Mouse (Mus musculus) retina, adult 2 months (tissue): ENCODE data around the gene Coro2a.

Experiments used
- DNase-seq: peaks from one replicate; pipeline ENCODE4 v3.0.0-alpha.2; 2012; ENCODE audit warnings: low read depth, low spot score

Coro2a gene

DNA sequence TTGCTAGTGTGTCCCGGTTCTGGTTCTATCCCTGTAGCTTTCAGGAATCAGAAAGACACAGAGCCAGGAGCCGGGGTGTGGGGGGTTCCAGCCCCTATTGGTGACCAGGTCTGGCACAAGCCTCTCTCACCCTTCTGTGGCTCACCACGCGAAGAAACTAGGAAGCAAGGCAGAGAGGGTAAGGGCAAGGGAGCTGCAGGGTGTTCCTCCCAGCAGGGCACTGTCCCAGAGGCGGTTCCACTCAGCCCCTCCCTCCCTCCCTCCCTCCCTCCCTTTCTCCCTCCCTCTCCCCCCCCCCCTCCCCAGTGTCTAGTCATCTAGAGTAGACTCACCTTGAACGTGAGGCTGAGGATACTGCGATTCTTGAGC is 74.5 kb downstream of the Coro2a start:
- peak; percentile 40 for DNase-seq

- no peak for DNase-seq
Measured at GRCm38 (mm10) chr4:46526798-46527557, 75.0 kb downstream of the Coro2a start.

DNA sequence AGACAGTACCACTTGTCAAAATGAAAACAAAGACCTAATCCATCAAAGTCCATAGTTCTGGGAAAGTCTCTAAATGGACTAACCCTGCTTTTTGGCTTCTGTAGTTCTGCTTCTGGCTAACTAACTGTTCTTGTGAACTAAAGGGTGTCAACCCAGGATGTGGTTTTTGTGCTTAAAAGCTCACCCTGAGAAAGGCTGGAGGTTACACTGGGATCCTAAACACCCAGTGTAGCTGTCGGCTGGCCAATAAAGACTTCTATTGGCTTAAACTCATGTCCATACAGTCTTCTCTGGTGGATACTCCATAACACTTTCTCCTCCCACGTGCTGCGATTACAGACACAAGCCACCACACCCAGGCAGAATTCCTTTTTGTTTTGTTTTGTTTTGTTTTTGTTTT is 75.8 kb downstream of the Coro2a start:
- no peak for DNase-seq

DNA sequence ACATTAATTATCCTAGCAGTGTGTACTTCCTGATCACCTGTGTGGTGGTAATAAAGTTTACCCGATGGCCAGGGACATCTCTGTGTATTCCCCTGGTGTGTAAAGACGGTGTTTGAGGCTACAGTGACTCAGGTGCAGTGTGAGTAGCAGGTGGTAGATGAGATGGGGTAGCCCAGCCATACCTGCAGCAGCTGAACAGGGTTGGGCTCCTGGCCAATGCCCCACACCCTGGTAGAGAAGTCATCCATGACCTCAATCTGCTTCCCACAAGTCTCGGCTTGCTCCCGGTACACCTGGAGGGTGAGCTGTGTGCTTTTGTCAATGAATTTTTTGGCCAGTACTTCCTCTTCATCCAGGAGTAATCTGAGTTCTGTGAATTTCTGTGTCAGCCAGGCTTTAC is 78.7 kb downstream of the Coro2a start:
- no peak for DNase-seq

DNA sequence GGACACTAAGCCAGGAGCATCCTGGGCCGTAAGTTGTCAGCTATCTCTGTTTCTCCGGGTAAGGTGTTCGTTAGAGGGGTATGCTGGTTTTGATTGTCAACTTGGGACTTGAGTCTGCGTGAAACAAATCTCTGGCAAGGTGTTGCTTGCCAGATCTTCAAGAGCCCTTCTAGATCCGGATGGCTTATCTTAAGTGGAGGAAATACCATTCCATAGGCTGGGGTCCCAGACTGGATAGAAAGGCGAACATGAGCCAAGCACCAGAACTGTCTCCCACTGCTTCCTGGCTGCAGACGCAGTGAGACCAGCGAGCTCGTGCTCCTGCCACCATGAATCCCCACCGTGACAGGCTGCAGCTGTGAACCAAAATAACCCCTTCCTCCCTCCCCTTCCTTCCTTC is 80.5 kb downstream of the Coro2a start:
- no peak for DNase-seq

- no peak for DNase-seq
Measured at GRCm38 (mm10) chr4:46520491-46520890, 81.5 kb downstream of the Coro2a start.

- no peak for DNase-seq
Measured at GRCm38 (mm10) chr4:46507736-46508460, 94.1 kb downstream of the Coro2a start.

DNA sequence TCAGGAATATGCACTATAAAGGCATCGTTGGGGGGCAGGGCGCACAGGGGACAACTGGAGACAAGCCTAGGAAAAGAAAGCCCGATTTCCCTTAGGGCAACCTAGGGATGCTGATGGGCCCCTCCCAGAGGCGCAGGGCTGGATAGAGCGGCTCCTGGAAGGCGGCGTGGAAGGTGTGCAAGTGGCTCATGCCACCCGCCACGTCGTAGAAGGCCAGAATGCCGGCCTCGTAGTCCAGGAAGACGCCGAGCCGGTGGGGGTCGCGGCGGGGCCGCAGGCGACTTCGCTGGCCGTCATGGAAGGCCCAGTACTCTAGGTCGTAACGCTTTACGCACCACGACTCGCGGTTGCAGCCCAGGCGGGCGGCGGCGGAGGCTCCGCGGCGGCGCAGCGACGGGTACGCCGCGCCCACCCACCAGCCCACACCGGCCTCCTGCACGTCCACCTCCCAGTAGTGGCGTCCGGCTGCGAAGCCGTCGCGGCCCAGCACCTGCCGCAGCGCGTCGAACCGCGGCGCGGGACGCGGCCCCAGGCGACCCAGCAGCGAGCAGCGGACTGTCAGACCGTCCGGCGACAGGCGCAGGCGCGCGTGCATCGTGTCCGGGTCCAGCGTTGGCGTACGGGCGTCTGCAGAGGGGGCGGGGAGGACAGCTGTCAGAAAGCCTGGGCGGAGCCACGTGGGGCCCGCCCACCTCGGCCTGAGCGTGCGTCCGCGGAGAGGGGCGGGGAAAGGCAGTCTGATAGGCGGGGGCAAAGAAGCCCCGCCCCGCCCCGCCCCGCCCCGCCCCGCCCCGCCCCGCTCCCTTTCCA is 95.0 kb downstream of the Coro2a start:
- peak; percentile 90 for DNase-seq

DNA sequence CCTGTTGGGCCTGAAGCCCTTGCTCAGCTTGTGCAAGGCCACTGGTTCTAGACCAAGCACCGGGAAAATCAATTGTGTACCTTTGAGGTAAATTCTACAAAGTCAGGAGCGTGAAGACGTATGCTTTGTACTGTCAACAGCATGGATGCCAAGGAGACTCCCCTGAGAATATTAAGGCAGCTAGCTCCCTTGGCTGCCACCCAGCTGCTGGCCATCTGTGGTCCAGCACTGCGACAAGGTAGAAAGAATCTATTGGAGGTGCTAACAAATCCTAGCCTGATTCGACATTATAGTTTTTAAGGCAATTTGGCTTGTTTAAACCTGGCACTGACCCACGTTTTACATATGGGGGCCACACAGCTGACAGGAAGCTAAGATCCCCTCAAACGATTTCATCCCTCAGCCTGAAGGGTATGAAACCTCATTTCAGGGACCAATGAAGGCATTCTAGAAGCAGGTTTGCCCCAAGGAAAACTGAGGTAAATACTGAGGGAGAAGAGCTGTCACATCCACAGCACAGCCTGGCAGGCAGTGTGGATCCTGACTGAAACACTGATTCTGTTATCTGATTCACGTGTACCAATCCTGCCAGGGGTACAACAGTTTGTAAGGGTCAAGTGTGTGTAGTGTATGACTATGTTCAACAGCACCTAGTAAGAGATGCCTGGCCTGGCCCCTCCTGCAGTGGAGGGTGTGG is 96.5 kb downstream of the Coro2a start:
- DNase-seq: no peak

GRCm38 (mm10) chr4:46503881-46504280 is 98.1 kb downstream of the Coro2a start:
- no peak for DNase-seq

- DNase-seq: no peak
Measured at GRCm38 (mm10) chr4:46502606-46503502, 99.1 kb downstream of the Coro2a start.

DNA sequence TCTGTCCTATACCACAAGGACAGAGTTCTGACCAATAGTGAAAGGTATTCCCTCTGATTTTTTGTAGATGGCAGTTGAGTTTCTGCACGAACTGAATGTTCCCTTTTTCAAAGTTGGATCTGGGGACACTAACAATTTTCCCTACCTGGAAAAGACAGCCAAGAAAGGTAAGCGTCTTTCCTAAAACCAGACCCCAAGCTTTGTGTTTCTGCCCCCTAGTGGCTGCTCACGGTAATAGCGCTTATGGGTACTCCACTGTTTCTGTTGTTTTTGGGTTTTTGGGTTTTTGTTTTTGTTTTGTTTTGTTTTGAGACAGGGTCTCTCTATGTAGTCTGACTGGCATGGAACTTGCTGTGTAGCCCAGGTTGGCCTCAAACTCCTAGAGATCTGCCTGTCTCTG is 103.0 kb downstream of the Coro2a start:
- DNase-seq: no peak

DNA sequence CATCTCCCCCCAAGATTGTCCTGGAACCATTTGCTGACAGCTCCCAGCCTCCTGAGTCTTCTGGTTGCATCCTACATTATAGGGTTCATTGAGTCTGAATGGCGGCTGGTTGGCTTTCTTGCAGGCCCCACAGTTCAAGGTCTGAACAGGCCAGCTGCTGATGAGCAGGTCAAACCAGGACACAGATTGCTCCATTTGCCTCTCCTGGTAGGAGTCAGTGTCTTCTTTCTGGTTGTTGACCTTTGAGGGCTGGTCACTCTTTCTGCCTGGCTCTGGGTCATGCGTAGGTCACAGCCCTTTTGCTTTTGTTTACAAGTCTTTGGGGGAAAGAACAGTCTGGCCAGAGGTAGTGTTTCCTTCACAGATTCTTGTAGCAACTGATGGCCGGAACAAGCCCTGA is 103.5 kb downstream of the Coro2a start:
- DNase-seq: no peak

GRCm38 (mm10) chr4:46497286-46497892 is 104.6 kb downstream of the Coro2a start:
- DNase-seq: peak; percentile 40

DNA sequence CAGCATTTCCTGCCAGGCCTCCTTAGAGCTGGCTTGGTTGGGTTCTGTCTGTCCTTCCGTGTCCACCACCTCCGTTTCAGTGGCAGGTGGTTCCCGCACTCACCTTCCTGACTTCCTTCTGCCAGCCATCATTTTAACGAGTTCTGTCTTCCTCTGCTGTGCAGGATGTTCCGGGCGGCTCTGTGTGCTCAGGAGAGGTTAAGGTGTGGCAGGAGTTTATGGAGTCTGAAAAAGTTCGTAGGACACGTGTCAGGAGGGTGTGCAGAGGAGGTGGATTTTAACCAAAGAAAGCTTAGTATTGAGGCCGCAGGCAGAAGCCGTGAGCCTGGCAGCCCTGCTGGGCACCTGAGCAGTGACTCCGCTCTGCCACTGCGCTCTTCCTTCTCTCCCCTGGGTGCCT is 106.5 kb downstream of the Coro2a start:
- no peak for DNase-seq

- DNase-seq: no peak
Measured at GRCm38 (mm10) chr4:46493071-46493470, 108.9 kb downstream of the Coro2a start.

DNA sequence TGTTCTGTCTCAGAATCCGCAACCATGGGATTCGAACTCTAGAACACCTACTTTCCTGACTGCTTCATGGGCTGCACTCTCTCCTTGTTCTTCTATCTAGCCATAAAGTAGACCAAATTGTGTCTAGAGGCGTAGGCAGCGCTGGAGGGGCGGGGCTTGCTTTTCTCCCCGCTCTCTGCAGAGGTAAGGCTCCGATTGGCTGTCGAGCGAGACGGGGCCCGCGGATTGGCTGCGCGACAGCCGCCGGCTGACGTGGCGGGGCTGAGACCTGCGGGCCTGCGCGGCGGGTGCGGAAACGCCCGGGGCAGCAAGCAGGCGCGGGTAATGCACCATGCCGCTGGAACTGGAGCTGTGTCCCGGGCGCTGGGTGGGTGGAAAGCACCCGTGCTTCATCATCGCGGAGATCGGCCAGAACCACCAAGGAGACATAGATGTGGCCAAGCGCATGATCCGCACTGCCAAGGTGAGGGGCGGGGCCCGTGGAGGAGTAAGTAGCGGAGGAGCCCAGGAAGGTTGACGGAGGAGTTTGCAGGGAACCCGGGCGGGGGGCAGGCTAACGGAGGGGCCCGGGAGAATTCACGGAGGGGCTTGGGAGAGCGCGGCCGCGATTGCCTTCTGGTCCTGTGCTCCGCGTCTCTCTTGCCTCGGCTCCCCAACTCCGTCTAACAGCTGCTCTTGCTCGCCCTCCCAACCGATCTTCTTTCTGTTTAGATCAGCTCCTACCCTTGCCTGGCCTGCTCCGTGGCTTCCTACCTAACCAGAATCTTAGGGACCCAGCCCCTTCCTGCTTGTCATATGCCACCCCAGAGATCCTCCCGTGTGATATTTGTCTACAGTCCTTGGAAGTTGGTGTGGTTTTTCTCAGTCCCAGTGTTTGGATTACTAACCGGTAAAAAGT is 112.7 kb downstream of the Coro2a start, which contains the start of gene Nans:
TSS of gene Nans (plus strand) at position 221 of the 898 bp plus-strand sequence.
- DNase-seq: peak; percentile 67

GRCm38 (mm10) chr4:46487348-46487747 is 114.7 kb downstream of the Coro2a start:
- no peak for DNase-seq
